Mouse (Mus musculus) CH12.LX (cell line): ENCODE results near the gene Rab11b. TPM values are rescaled to one million over a fixed set of nuclear protein-coding genes. Genes with fewer than 3 reads are reported as not detected.

Experiments
- DNase-seq: peaks from one replicate; pipeline ENCODE4 v3.0.0-alpha.2; 2013; ENCODE audit errors: extremely low read depth
- H3K27ac ChIP-seq: 2 replicates; pipeline ENCODE4 v1.5.1; 2012; ENCODE audit warnings: low read depth, mild to moderate bottlenecking, control low read depth, moderate library complexity; ENCODE audit not compliant: insufficient read depth
- H3K27me3 ChIP-seq: replicated peaks from 2 replicates; pipeline ENCODE3; 2012; ENCODE audit warnings: inconsistent platforms
- H3K36me3 ChIP-seq, 2 experiments: replicated peaks in 1 of 2; 2 replicates each; pipeline versions ENCODE3 to v1.6.1; 2012; ENCODE audit warnings: inconsistent platforms in 1 of 2, low read length in 1 of 2, mild to moderate bottlenecking in 1 of 2, mixed read lengths in 1 of 2, moderate library complexity in 1 of 2; ENCODE audit not compliant: control insufficient read depth in 1 of 2, insufficient read depth in 1 of 2
- H3K4me1 ChIP-seq, 2 experiments: 2 replicates each; pipeline ENCODE4 v1.6.1; 2012; ENCODE audit warnings: inconsistent platforms in 1 of 2, moderate library complexity in 1 of 2; ENCODE audit not compliant: insufficient read depth in 2 of 2, control insufficient read depth in 1 of 2
- H3K4me2 ChIP-seq: 2 replicates; pipeline ENCODE4 v1.6.1; 2012; ENCODE audit warnings: low read depth, mild to moderate bottlenecking, control low read depth; ENCODE audit not compliant: poor library complexity, insufficient read depth, severe bottlenecking
- H3K4me3 ChIP-seq, 3 experiments: fragments of 150-350 bp in 1 of 3; sonication (generic) in 1 of 3; replicated peaks in 1 of 3; 2 replicates each; pipeline versions ENCODE3 to v1.5.1; 2011 to 2012; ENCODE audit warnings: low read depth in 2 of 3, low read length in 2 of 3, mild to moderate bottlenecking in 2 of 3, moderate library complexity in 2 of 3, control low read depth in 1 of 3, improper control_type of control experiment in 1 of 3, inconsistent platforms in 1 of 3, mixed read lengths in 1 of 3; ENCODE audit not compliant: poor library complexity in 1 of 3
- H3K79me2 ChIP-seq: replicated peaks from 2 replicates; pipeline ENCODE4 v1.6.1; 2012; ENCODE audit warnings: mild to moderate bottlenecking, moderate library complexity; ENCODE audit not compliant: control insufficient read depth, poor library complexity, insufficient read depth, severe bottlenecking; ENCODE audit errors: extremely low read depth
- H3K9ac ChIP-seq: 2 replicates; pipeline ENCODE4 v1.6.1; 2012; ENCODE audit warnings: low read depth, mild to moderate bottlenecking, control low read depth, moderate library complexity; ENCODE audit not compliant: insufficient read depth
- H3K9me3 ChIP-seq: replicated peaks from 2 replicates; pipeline ENCODE3; 2012; ENCODE audit warnings: low read length, inconsistent platforms, mixed read lengths
- BHLHE40 ChIP-seq: IDR thresholded peaks from 2 replicates; pipeline ENCODE4 v1.6.1; 2011; ENCODE audit warnings: mild to moderate bottlenecking, low read depth, low read length, improper control_type of control experiment
- CTCF ChIP-seq, 2 experiments: IDR thresholded peaks in 1 of 2; conservative IDR thresholded peaks in 1 of 2; 2 replicates each; pipeline ENCODE4 v1.5.1; 2011 to 2012; ENCODE audit warnings: low read depth in 2 of 2, low read length in 2 of 2, improper control_type of control experiment in 1 of 2, inconsistent platforms in 1 of 2, mild to moderate bottlenecking in 1 of 2, moderate library complexity in 1 of 2
- E2F4 ChIP-seq: IDR thresholded peaks from 2 replicates; pipeline ENCODE4 v1.6.1; 2011; ENCODE audit warnings: low read depth, low read length, improper control_type of control experiment; ENCODE audit not compliant: insufficient replicate concordance
- ELF1 ChIP-seq: IDR thresholded peaks from 2 replicates; pipeline ENCODE4 v1.6.1; 2014; ENCODE audit warnings: low read depth, mild to moderate bottlenecking, inconsistent platforms, low read length, improper control_type of control experiment
- EP300 ChIP-seq: IDR thresholded peaks from 2 replicates; pipeline ENCODE4 v1.6.1; 2011; ENCODE audit warnings: low read length, improper control_type of control experiment
- ETS1 ChIP-seq: conservative IDR thresholded peaks from 2 replicates; pipeline ENCODE4 v1.6.1; 2012; ENCODE audit warnings: low read depth, mild to moderate bottlenecking, inconsistent platforms, low read length, improper control_type of control experiment, moderate library complexity
- IRF4 ChIP-seq: IDR thresholded peaks from 2 replicates; pipeline ENCODE4 v1.6.1; 2014; ENCODE audit warnings: low read depth, mild to moderate bottlenecking, inconsistent platforms, low read length, improper control_type of control experiment
- JUN ChIP-seq: IDR thresholded peaks from 2 replicates; pipeline ENCODE4 v1.6.1; 2011; ENCODE audit warnings: low read depth, mild to moderate bottlenecking, low read length, improper control_type of control experiment, moderate library complexity; ENCODE audit not compliant: insufficient read depth
- JUND ChIP-seq: conservative IDR thresholded peaks from 2 replicates; pipeline ENCODE4 v1.6.1; 2011; ENCODE audit warnings: low read depth, low read length, improper control_type of control experiment
- KAT2A ChIP-seq: IDR thresholded peaks from 2 replicates; pipeline ENCODE4 v1.6.1; 2012; ENCODE audit warnings: low read length, improper control_type of control experiment, inconsistent platforms; ENCODE audit not compliant: insufficient replicate concordance
- MAX ChIP-seq: IDR thresholded peaks from 2 replicates; pipeline ENCODE4 v1.6.1; 2011; ENCODE audit warnings: low read length, improper control_type of control experiment
- MEF2A ChIP-seq: IDR thresholded peaks from 2 replicates; pipeline ENCODE4 v1.6.1; 2014; ENCODE audit warnings: low read depth, mild to moderate bottlenecking, inconsistent platforms, low read length, improper control_type of control experiment, borderline replicate concordance
- MXI1 ChIP-seq: IDR thresholded peaks from 2 replicates; pipeline ENCODE4 v1.6.1; 2011; ENCODE audit warnings: mild to moderate bottlenecking, low read depth, low read length, improper control_type of control experiment
- MYC ChIP-seq: IDR thresholded peaks from 2 replicates; pipeline ENCODE4 v1.6.1; 2011; ENCODE audit warnings: low read depth, mild to moderate bottlenecking, improper control_type of control experiment, low read length
- NRF1 ChIP-seq: IDR thresholded peaks from 2 replicates; pipeline ENCODE4 v1.6.1; 2014; ENCODE audit warnings: low read depth, mild to moderate bottlenecking, inconsistent platforms, low read length, improper control_type of control experiment, moderate library complexity
- PAX5 ChIP-seq: IDR thresholded peaks from 2 replicates; pipeline ENCODE4 v1.6.1; 2012; ENCODE audit warnings: low read length, inconsistent platforms, mixed read lengths
- POLR2A ChIP-seq: IDR thresholded peaks from 2 replicates; pipeline ENCODE4 v1.6.1; 2011; ENCODE audit warnings: low read depth, mild to moderate bottlenecking, improper control_type of control experiment, low read length
- RAD21 ChIP-seq: IDR thresholded peaks from 2 replicates; pipeline ENCODE4 v1.6.1; 2011; ENCODE audit warnings: low read depth, mild to moderate bottlenecking, low read length, improper control_type of control experiment, moderate library complexity
- SIN3A ChIP-seq: IDR thresholded peaks from 2 replicates; pipeline ENCODE4 v1.6.1; 2012; ENCODE audit warnings: low read length, improper control_type of control experiment, inconsistent platforms
- SMC3 ChIP-seq: IDR thresholded peaks from 2 replicates; pipeline ENCODE4 v1.6.1; 2011; ENCODE audit warnings: low read depth, low read length, improper control_type of control experiment
- ZC3H11A ChIP-seq: IDR thresholded peaks from 2 replicates; pipeline ENCODE4 v1.6.1; 2012; ENCODE audit warnings: low read depth, mild to moderate bottlenecking, inconsistent platforms, low read length, improper control_type of control experiment
- ZMIZ1 ChIP-seq: IDR thresholded peaks from 2 replicates; pipeline ENCODE4 v1.6.1; 2012; ENCODE audit warnings: low read depth, mild to moderate bottlenecking, inconsistent platforms, low read length, improper control_type of control experiment
- ZNF384 ChIP-seq: IDR thresholded peaks from 2 replicates; pipeline ENCODE4 v1.6.1; 2012; ENCODE audit warnings: low read depth, low read length, improper control_type of control experiment, inconsistent platforms
- dilution Hi-C: fragments of 300-500 bp; cut with MboI; formaldehyde crosslinking; loops from 2 replicates; pipeline ENCODE4 v1.14.3; 2020; ENCODE audit warnings: low sequenced_read_pairs; ENCODE audit not compliant: extremely low pct_unique_long_range_greater_than_20kb, extremely low pct_ligation_motif_present
- in situ Hi-C: fragments of 300-500 bp; cut with MboI; formaldehyde crosslinking; loops from 3 replicates; pipeline ENCODE4 v1.14.3; 2019; ENCODE audit warnings: low sequenced_read_pairs, low pct_ligation_motif_present, low pct_unique_long_range_greater_than_20kb, mixed read lengths
- polyA plus RNA-seq: library from polyadenylated mRNA; unstranded; fragments of >175 nt; gene quantifications from 2 replicates; pipeline ENCODE4 v1.2.1, GENCODE M21; 2012; ENCODE audit warnings: low read depth; ENCODE audit not compliant: insufficient read length
- total RNA-seq, 2 experiments: library from RNA; depleted of rRNA; stranded (reverse); fragments of 300-350 nt in 1 of 2; fragments of >200 nt in 1 of 2; gene quantifications; 2 replicates each; pipeline ENCODE4 v1.2.3; 2012 to 2014

The Rab11b gene
- total and polyA plus RNA-seq, 3 experiments = 17.4 to 57.9 (median 32.7) TPM

GRCm38 (mm10) chr17:33709834-33710233 is 50.5 kb downstream of the Rab11b start:
- Histone ChIP-seq H3K4me1 (peaks cover 4 to 10% of the 10 kb centered on the region in 2 experiments; a peak in 3 of 4 replicates), H3K4me3 (no peak overlapping the region), H3K9me3 (peaks cover 4% of the 10 kb centered on the region), H3K4me2 (no peak overlapping the region), H3K9ac (no peak overlapping the region), H3K79me2 (no peaks in the 10 kb centered on the region), H3K27ac (no peak overlapping the region), H3K36me3 (peaks cover 10 to 32% of the 10 kb centered on the region in 2 experiments), H3K27me3 (no peaks in the 10 kb centered on the region)
- dilution Hi-C loops = no loop called here
- in situ Hi-C loops = no loop called here
- DNase-seq = peak; percentile 10
- no peak for TF ChIP-seq MXI1
- TF ChIP-seq ZNF384 = peak; percentile 56

- in situ Hi-C loops = no loop called here
Observed at GRCm38 (mm10) chr17:33703091-33703490, 57.2 kb downstream of the Rab11b start.

GRCm38 (mm10) chr17:33702178-33702577 is 58.2 kb downstream of the Rab11b start:
- DNase-seq = peak; percentile 69
- peaks cover 5 to 18% of the 10 kb centered on the region in 2 experiments; a peak in 3 of 4 replicates for H3K4me1 ChIP-seq
- H3K27me3 ChIP-seq = no peaks in the 10 kb centered on the region
- dilution Hi-C loops = no loop called here
- no peak overlapping the region for H3K27ac ChIP-seq
- H3K79me2 ChIP-seq = no peaks in the 10 kb centered on the region
- in situ Hi-C loops = no loop called here
- no peak overlapping the region for H3K9ac ChIP-seq
- no peak overlapping the region for H3K4me2 ChIP-seq
- H3K9me3 ChIP-seq = no peaks in the 10 kb centered on the region
- TF ChIP-seq SMC3 = no peak
- no peak for TF ChIP-seq RAD21
- TF ChIP-seq MYC = 0 out of 2 replicates have a peak, but pooled peaks have one; percentile 35
- TF ChIP-seq NRF1 = no peak
- TF ChIP-seq E2F4 = no peak
- peak; percentile 74 for TF ChIP-seq JUN
- peak; percentile 58 for TF ChIP-seq EP300
- peak; percentile 85 for TF ChIP-seq JUND
- no peak for TF ChIP-seq POLR2A
- no peak for TF ChIP-seq MEF2A
- TF ChIP-seq PAX5 = no peak
- no peak for TF ChIP-seq KAT2A
- no peak; the same call in 1 of the 2 replicates for TF ChIP-seq ETS1
- peak; percentile 42; the same call in 1 of the 2 replicates for TF ChIP-seq BHLHE40
- no peak for TF ChIP-seq ZC3H11A
- peak; percentile 83 for TF ChIP-seq IRF4
- TF ChIP-seq ZMIZ1 = no peak
- TF ChIP-seq ZNF384 = peak; percentile 93
- peak overlapping the region in 1 of 3 experiments; percentile 48 for H3K4me3 ChIP-seq
- peaks cover 9 to 37% of the 10 kb centered on the region in 2 experiments for H3K36me3 ChIP-seq

More at GRCm38 (mm10) chr17:33703091-33703490, 57.2 kb downstream of the Rab11b start:
- Histone ChIP-seq H3K9ac (no peak overlapping the region), H3K9me3 (no peaks in the 10 kb centered on the region)
- TF ChIP-seq MXI1 (0 out of 2 replicates have a peak, but pooled peaks have one; percentile 19), PAX5 (no peak), ELF1 (peak; percentile 52; the same call in 1 of the 2 replicates), CTCF (conservative IDR thresholded peaks at IDR 0.05 in 1 of 2, IDR thresholded peaks at IDR 0.05 in 1 of 2; ENCODE audit: low read depth in 2 of 2, low read length in 2 of 2) (no peak), MYC (0 out of 2 replicates have a peak, but pooled peaks have one; percentile 34), SMC3 (no peak), MAX (peak; percentile 44; the same call in 1 of the 2 replicates), BHLHE40 (no peak), SIN3A (peak; percentile 31)
- TF ChIP-seq, all 38 proteins: peak for 5
- Histone ChIP-seq H3K4me2 (peak overlapping the region; percentile 10), H3K79me2 (no peaks in the 10 kb centered on the region), H3K27me3 (no peaks in the 10 kb centered on the region), H3K4me1 (peaks cover 5 to 18% of the 10 kb centered on the region in 2 experiments; a peak in 3 of 4 replicates), H3K36me3 (peaks cover 3 to 37% of the 10 kb centered on the region in 2 experiments), H3K4me3 (peak overlapping the region; percentile 8 to 48 (median 29)), H3K27ac (peak overlapping the region; percentile 57)
- dilution Hi-C loops = no loop called here
- peak; percentile 78 for DNase-seq
